Mouse (Mus musculus): ENCODE measurements around the gene B3gnt2. TPM values are rescaled to one million over a fixed set of nuclear protein-coding genes. Genes with fewer than 3 reads are reported as not detected.

Gene B3gnt2
- polyA plus RNA-seq, 1 experiment from 2014 or later: 2.9 TPM

GRCm38 (mm10) chr11:22762236-22762927 is 98.4 kb downstream of the B3gnt2 start:
- H3K4me3 ChIP-seq: no peak overlapping the region
- 82% methylated on average over 18 of the region's 18 CpGs for WGBS

GRCm38 (mm10) chr11:22759783-22760182 is 101.0 kb downstream of the B3gnt2 start:
- 68% methylated on average over 4 of the region's 4 CpGs for WGBS
- Histone ChIP-seq H3K36me3 (no peaks in the 10 kb centered on the region), H3K4me3 (no peak overlapping the region), H3K27me3 (ENCODE audit: insufficient read depth, poor library complexity, severe bottlenecking) (no peaks in the 10 kb centered on the region), H3K27ac (no peak overlapping the region), H3K9me3 (no peaks in the 10 kb centered on the region), H3K4me1 (no peaks in the 10 kb centered on the region)
- no peak for DNase-seq (ENCODE audit: low spot score)

More at GRCm38 (mm10) chr11:22762236-22762927, 98.4 kb downstream of the B3gnt2 start:
- Histone ChIP-seq H3K9me3 (no peaks in the 10 kb centered on the region), H3K27me3 (ENCODE audit: insufficient read depth, poor library complexity, severe bottlenecking) (no peaks in the 10 kb centered on the region), H3K27ac (no peak overlapping the region), H3K36me3 (no peaks in the 10 kb centered on the region), H3K4me1 (no peaks in the 10 kb centered on the region)
- no peak for DNase-seq (ENCODE audit: low spot score)

DNA sequence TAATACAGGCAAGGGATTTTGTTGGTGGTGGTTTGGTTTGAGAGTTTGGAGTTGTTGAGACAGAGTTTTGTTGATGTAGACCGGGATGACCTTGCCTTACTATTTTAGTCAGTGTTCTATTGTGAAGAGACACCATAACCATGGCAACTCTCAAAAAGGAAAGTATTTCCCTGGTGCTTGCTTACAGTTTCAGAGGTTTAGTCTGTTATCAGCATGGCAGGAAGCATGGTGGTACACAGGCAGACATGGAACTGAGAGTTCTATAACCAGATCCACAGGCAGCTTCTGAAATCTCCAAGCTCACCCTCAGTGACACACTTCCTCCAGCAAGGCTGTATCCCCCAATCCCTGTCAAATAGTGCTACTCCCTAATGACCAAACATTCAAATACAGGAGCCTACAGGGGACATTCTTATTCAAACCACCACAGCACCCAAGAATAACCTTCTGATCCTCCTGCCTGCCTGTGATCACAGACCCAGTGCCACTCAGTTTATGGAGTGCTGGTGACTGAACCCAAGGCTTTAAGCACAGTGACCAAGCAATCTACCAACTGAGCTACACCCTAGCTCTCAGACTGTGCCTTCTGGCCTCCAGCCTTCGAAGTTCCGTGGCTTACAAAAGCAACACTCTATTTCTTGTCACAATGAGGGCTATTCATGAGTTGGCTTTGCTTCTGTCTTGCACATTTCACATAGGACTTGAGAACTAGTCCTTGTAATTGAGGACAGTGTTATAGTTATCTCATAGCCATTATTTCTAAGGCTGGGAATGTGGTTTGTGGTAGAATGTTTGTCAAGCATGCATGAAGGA is 104.4 kb downstream of the B3gnt2 start:
- Histone ChIP-seq H3K36me3 (no peaks in the 10 kb centered on the region), H3K4me3 (no peak overlapping the region), H3K9me3 (no peaks in the 10 kb centered on the region), H3K27ac (no peak overlapping the region), H3K4me1 (peaks cover 6% of the 10 kb centered on the region), H3K27me3 (ENCODE audit: insufficient read depth, poor library complexity, severe bottlenecking) (no peaks in the 10 kb centered on the region)
- WGBS: 79% methylated on average over 3 of the region's 3 CpGs
- DNase-seq (ENCODE audit: low spot score): no peak

DNA sequence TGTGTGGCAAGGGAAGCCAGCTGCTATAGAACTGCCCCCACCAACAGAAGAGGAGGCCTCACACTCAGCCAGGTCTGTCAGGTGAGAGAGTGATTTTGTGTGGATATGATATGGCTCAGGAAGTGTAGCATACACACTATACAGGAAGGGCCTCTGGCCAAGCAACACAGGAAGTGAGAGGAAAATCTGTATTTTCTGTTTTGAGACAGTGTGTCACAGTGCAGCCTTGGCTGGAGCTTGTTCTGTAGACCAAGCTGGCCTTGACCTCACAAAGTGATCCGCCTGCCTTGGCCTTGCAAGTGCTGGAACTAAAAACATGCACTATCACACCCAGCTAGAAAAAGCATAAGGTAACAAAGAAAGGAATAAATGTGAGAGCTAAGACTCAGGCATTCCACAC is 105.6 kb downstream of the B3gnt2 start:
- 73% methylated on average over 1 of the region's 1 CpGs for WGBS
- Histone ChIP-seq H3K27me3 (ENCODE audit: insufficient read depth, poor library complexity, severe bottlenecking) (no peaks in the 10 kb centered on the region), H3K4me1 (peaks cover 6% of the 10 kb centered on the region), H3K4me3 (no peak overlapping the region), H3K36me3 (no peaks in the 10 kb centered on the region), H3K9me3 (no peaks in the 10 kb centered on the region), H3K27ac (no peak overlapping the region)
- DNase-seq (ENCODE audit: low spot score): no peak

- Histone ChIP-seq H3K4me1 (peaks cover 6% of the 10 kb centered on the region), H3K4me3 (no peak overlapping the region), H3K27me3 (ENCODE audit: insufficient read depth, poor library complexity, severe bottlenecking) (no peaks in the 10 kb centered on the region), H3K9me3 (no peaks in the 10 kb centered on the region), H3K27ac (no peak overlapping the region), H3K36me3 (no peaks in the 10 kb centered on the region)
- DNase-seq (ENCODE audit: low spot score): no peak
- 26% methylated on average over 5 of the region's 5 CpGs for WGBS
Observed at GRCm38 (mm10) chr11:22752596-22752995, 108.2 kb downstream of the B3gnt2 start.

DNA sequence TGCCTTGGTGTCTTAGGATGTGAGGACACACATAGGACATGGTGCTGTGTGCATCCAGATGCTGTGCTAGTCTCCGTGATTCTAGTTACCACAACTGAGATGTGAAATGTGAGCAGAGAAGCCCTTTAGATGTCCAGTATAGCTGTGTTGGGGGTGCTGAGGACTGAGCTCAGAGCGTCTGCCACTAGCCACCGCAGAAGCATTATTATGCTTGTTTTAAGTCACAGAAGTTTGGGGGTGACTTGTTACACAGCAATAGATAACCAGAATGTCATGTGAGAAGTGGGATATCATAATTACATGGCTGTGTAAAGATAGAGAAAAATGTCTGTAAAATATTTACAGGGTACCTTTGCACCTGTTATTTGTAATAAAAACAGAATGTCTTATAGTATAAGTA is 109.2 kb downstream of the B3gnt2 start:
- Histone ChIP-seq H3K27ac (no peak overlapping the region), H3K4me1 (peaks cover 6% of the 10 kb centered on the region), H3K27me3 (ENCODE audit: insufficient read depth, poor library complexity, severe bottlenecking) (no peaks in the 10 kb centered on the region), H3K36me3 (no peaks in the 10 kb centered on the region), H3K4me3 (no peak overlapping the region), H3K9me3 (no peaks in the 10 kb centered on the region)
- WGBS: 82% methylated on average over 3 of the region's 3 CpGs
- no peak for DNase-seq (ENCODE audit: low spot score)

GRCm38 (mm10) chr11:22747406-22747805 is 113.4 kb downstream of the B3gnt2 start:
- Histone ChIP-seq H3K36me3 (0 out of 2 replicates have a peak, but pooled peaks cover 4% of the 10 kb centered on the region), H3K27ac (no peak overlapping the region), H3K9me3 (peaks cover 10% of the 10 kb centered on the region), H3K27me3 (ENCODE audit: insufficient read depth, poor library complexity, severe bottlenecking) (no peaks in the 10 kb centered on the region), H3K4me3 (no peak overlapping the region), H3K4me1 (no peaks in the 10 kb centered on the region; the same call in 1 of the 2 replicates)
- 79% methylated on average over 7 of the region's 7 CpGs for WGBS
- no peak for DNase-seq (ENCODE audit: low spot score)

DNA sequence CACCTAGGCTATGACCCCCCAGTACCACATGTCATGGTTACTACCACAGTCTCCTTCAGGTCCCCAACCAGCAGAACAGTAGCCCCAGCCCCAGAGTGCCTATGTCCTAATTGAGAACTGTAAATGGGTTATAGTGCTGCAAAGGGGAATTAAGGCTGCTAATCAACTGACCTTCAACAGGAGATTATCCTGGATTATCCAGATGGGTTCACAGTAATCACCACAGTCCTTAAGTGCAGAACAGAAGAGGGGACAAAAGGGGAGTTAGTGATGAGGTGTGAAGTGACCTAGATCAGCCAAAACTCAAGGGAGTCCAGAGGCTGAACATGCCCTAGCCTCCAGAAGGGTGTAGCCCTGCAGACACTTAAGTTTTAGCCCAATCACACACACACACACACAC is 115.4 kb downstream of the B3gnt2 start:
- Histone ChIP-seq H3K36me3 (0 out of 2 replicates have a peak, but pooled peaks cover 4% of the 10 kb centered on the region), H3K27me3 (ENCODE audit: insufficient read depth, poor library complexity, severe bottlenecking) (no peaks in the 10 kb centered on the region), H3K4me3 (no peak overlapping the region), H3K4me1 (no peaks in the 10 kb centered on the region), H3K27ac (no peak overlapping the region), H3K9me3 (peaks cover 10% of the 10 kb centered on the region)
- no peak for DNase-seq (ENCODE audit: low spot score)

- 82% methylated on average over 5 of the region's 5 CpGs for WGBS
- Histone ChIP-seq H3K9me3 (peaks cover 10% of the 10 kb centered on the region), H3K36me3 (0 out of 2 replicates have a peak, but pooled peaks cover 4% of the 10 kb centered on the region), H3K27me3 (ENCODE audit: insufficient read depth, poor library complexity, severe bottlenecking) (no peaks in the 10 kb centered on the region), H3K4me3 (no peak overlapping the region), H3K27ac (no peak overlapping the region), H3K4me1 (no peaks in the 10 kb centered on the region)
- DNase-seq (ENCODE audit: low spot score): no peak
Observed at GRCm38 (mm10) chr11:22743561-22744269, 117.0 kb downstream of the B3gnt2 start.

GRCm38 (mm10) chr11:22741998-22742626 is 118.6 kb downstream of the B3gnt2 start:
- no peaks in the 10 kb centered on the region for H3K27me3 ChIP-seq (ENCODE audit: insufficient read depth, poor library complexity, severe bottlenecking)
- H3K27ac ChIP-seq: no peak overlapping the region
- H3K9me3 ChIP-seq: peaks cover 10% of the 10 kb centered on the region
- no peaks in the 10 kb centered on the region for H3K4me1 ChIP-seq
- no peak for DNase-seq (ENCODE audit: low spot score)
- no peak overlapping the region for H3K4me3 ChIP-seq
- H3K36me3 ChIP-seq: 0 out of 2 replicates have a peak, but pooled peaks cover 4% of the 10 kb centered on the region
- 62% methylated on average over 7 of the region's 7 CpGs for WGBS

DNA sequence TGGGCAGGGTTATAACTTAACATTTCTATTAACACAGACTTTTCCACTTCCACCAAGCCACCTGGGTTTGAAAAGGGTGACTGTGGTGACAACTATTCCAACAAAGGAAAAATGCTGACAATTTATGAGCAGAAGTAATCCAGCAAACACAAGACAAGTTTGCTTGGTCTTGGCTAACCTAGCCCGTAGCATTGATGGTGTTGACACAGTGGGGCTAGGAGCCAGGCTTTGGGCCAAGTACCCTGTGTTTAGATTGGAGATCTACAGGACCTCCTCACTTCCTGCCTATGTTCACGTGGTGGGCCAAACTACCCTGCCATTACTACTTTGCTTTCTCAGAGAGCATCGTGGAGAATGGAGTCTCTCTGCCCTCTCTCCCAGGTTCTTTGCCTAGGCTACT is 119.3 kb downstream of the B3gnt2 start:
- Histone ChIP-seq H3K36me3 (0 out of 2 replicates have a peak, but pooled peaks cover 4% of the 10 kb centered on the region), H3K27me3 (ENCODE audit: insufficient read depth, poor library complexity, severe bottlenecking) (no peaks in the 10 kb centered on the region), H3K27ac (no peak overlapping the region), H3K4me3 (no peak overlapping the region), H3K4me1 (no peaks in the 10 kb centered on the region), H3K9me3 (peaks cover 8% of the 10 kb centered on the region)
- DNase-seq (ENCODE audit: low spot score): no peak
- 59% methylated on average over 3 of the region's 3 CpGs for WGBS

DNA sequence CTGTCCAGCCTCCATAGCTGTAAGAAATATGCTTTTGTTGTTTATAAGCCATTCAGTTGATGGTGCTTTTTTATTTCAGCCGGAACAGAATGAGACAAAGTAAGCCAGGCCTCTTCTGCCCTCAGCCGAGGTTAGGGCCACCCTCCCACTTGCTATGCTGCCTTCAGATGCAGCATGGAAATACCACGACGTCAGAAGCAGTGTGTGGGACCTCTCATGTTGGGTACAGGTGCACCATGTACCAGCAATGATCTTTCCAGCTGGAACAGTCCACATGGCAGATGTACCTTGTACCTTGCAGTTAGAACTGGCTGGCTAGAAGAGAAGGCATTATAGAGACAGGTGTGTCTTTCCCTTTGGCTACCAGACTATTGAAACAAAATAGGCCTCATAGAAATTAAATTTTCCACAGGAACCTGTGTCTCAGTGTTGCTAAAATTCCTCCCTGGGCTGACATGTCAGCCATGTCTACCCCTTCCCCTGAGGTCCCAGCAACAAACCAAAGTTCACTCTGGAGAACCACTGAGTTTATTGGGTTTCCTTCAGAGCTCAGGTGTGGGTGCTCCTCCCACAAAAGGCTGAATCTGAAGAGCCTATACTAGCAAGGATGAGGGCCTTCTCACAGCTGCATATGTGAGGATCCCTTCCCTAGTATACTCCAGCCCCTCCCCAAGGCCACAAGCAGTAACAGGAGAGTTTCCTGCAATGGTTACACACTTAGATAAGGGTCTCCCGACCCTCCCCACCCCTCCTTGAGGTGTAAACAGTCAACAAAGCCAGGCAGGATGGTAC is 121.1 kb downstream of the B3gnt2 start:
- H3K4me3 ChIP-seq: no peak overlapping the region
- DNase-seq (ENCODE audit: low spot score): no peak
- no peaks in the 10 kb centered on the region for H3K36me3 ChIP-seq
- 71% methylated on average over 5 of the region's 5 CpGs for WGBS
- no peaks in the 10 kb centered on the region for H3K27me3 ChIP-seq (ENCODE audit: insufficient read depth, poor library complexity, severe bottlenecking)
- H3K4me1 ChIP-seq: no peaks in the 10 kb centered on the region
- no peak overlapping the region for H3K27ac ChIP-seq
- H3K9me3 ChIP-seq: no peaks in the 10 kb centered on the region

All from heart, embryonic 10.5 days (tissue).